Mouse (Mus musculus) 3134 (cell line): ENCODE measurements around the gene Cyld.
"Not testable (repeated sequence)": the region's sequence is repeated elsewhere in the genome, so short reads cannot be mapped to it uniquely, and the experiment has no call there.

Experiments
- DNase-seq: peaks from one replicate; pipeline ENCODE4 v3.0.0-alpha.2; 2011; ENCODE audit warnings: low spot score; ENCODE audit not compliant: insufficient read length; ENCODE audit errors: extremely low read depth

The Cyld gene

GRCm38 (mm10) chr8:88696721-88697641, at the start of gene Cyld:
Cyld (plus strand) TSS chr8:88697028.
- peak; percentile 98 for DNase-seq

- DNase-seq, result no peak
Observed at GRCm38 (mm10) chr8:88648322-88648721, 48.5 kb upstream of the Cyld start.

- DNase-seq, result no peak
Observed at GRCm38 (mm10) chr8:88650016-88650708, 46.7 kb upstream of the Cyld start.

GRCm38 (mm10) chr8:88651122-88651521, 45.7 kb upstream of the Cyld start:
- not testable (repeated sequence) for DNase-seq

GRCm38 (mm10) chr8:88655334-88655733, 41.5 kb upstream of the Cyld start:
- no peak for DNase-seq

- no peak for DNase-seq
Observed at GRCm38 (mm10) chr8:88659873-88660272, 37.0 kb upstream of the Cyld start.

DNA sequence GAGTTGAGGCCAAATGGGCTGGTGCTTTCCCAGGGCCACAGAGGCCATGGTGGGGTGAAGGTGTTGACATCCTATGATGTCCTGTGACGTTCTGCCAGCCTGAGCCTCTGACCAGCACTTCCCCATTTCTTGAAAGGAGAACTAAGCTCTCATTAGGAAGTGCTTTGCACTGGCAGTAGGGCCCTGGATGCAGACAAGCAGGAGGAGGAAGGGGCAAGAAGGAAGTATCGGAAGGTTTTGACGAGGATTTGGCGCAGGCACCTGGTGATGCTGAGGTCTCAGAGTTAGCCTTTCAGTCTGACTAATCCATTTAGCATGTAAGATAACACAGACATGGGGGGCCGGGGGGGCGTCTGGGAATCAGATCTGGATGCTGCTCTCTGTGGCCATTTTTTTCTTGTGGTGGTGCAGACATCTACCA, 34.4 kb upstream of the Cyld start:
- no peak for DNase-seq

DNA sequence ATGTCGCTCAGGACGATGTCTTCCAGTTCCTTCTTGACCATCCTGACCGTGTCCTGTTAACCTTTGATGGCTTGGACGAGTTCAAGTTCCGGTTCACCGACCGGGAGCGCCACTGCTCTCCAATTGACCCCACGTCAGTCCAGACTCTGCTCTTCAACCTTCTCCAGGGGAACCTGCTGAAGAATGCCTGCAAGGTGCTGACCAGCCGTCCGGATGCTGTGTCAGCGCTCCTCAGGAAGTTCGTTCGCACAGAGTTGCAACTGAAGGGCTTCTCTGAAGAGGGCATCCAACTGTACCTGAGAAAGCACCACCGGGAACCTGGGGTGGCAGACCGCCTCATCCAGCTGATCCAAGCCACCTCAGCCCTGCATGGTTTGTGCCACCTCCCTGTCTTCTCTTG, 32.7 kb upstream of the Cyld start:
- DNase-seq, result no peak

- no peak for DNase-seq
Observed at GRCm38 (mm10) chr8:88664947-88665346, 31.9 kb upstream of the Cyld start.

DNA sequence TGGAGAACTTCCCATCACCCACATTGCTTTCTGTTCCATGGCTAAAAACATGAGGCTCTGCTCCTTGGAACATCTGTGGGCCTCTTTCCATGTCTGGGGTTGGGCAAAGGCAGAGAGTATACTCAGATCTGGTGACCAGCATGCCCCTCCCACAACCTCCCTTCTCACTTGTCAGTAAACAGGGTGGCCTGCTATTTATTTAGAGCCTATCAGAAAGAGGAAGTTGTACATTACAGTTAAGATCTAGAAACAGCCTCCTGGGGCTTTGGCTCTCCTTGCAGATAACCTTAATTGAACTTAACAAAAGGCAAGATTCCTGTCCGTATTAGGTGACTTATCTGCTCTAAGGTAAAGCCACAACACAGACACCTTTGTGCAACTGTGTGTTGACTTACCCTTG, 30.4 kb upstream of the Cyld start:
- no peak for DNase-seq

DNA sequence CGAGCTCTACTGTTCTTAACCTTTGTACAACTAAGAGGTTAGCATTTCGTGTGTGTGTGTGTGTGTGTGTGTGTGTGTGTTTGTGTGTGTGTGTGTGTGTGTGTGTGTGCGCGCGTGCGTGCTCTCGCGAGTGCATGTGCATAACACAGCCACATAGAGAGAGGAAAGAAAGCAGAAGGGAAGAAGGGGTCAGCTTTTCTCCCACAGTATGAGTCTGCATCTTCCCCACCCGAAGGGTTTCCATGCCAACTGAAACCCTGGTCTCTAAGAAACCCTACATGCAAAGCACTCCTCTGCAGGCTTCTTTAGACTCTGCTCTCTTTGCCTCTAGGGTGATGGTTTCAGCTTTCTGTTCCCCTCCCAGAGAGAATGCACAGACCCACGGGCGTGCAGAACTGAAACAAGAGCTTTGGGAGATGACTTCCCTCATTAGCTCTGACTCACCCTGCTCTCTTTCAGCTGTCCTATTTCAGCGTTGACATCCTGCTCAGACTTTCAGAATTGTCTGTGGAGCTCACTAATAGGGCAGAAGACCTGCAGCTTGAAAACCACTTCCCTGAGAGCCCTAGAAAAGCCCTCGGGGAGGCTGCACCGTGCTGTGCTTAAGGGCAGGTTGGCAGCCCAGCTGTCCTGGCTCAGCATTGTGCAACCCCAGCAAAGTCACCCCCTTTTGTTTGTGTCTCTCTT, 28.3 kb upstream of the Cyld start:
- no peak for DNase-seq

GRCm38 (mm10) chr8:88670782-88671181, 26.0 kb upstream of the Cyld start:
- no peak for DNase-seq

DNA sequence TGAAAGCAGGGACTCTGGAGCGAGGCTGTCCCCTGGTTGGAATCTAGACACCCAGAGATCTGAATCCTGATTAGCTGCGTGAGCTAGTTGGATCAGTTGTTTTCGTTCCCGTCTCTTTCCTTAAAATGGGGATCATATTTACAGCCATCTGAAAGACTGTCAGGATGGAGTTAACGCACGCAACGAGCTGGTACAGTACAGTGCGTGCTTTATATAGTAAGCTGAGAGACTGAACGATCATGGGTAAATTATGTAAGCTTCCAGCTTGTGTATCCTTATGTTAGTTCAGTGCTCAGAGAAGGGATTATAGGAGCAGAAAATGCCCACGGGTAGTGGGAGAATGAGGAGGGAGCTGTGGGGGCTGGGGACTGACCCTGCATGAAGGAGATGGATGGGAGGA, 25.3 kb upstream of the Cyld start:
- no peak for DNase-seq

GRCm38 (mm10) chr8:88673859-88674258, 23.0 kb upstream of the Cyld start:
- no peak for DNase-seq

DNA sequence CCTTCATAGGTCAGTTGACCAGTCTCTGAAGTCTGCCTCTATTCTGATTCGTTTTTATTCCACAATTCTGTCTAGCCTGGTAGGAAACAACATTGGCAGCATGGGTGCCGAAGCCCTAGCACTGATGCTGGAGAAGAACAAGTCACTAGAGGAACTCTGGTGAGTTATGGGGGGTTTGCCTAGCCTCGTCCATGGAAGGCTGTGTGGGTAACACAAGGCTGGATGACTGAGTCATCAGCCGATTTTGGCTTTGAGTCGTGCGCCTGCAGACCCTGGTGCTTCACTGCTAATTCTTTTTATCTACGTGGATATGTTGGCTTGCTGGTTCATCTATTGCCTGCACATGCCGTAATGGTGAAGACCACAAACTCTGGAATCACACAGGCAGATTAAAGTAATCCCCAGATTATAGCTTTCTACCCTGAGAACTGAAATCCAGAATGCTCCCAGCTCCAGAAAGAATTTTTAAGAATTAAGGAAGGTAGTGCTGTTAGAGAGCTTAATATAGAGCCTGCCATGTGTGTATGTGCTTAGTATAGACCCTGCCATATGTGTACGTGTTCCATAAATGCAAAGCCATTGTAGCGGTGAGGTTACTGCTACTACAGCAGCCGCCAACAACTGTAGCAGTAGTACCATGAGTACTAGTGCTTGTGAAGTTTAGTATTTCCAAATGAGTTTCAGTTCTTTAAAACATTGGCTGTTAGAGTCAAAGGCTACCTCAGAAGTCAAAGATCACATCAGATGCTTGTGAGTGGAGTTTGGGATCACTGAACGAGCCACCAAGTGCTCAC, 21.3 kb upstream of the Cyld start:
- no peak for DNase-seq

GRCm38 (mm10) chr8:88677071-88677470, 19.8 kb upstream of the Cyld start:
- no peak for DNase-seq

GRCm38 (mm10) chr8:88680566-88680965, 16.3 kb upstream of the Cyld start:
- DNase-seq, result no peak

DNA sequence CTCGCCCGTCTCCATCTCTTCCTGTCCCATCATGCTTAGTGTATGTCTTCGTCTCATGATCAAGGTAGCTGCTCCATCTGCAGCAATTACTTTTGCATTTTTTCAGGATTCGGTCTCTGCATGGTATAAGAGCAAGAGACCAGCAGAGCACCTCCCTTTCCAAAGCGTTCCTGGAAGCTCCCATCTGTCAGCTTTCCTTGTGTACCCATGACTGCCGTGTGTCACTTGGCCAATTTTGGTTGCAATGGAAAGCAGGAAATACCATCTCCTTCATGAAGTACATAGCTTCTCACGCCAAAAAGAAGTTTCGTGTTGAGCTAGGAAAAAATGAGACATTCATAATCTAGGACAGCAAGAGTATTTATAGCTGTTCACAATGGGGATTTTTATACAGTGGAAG, 15.8 kb upstream of the Cyld start:
- no peak for DNase-seq

GRCm38 (mm10) chr8:88683656-88684289, 13.1 kb upstream of the Cyld start:
- no peak for DNase-seq
